Mouse (Mus musculus): Measurements from ENCODE around the gene Ric8b.

The Ric8b gene

DNA sequence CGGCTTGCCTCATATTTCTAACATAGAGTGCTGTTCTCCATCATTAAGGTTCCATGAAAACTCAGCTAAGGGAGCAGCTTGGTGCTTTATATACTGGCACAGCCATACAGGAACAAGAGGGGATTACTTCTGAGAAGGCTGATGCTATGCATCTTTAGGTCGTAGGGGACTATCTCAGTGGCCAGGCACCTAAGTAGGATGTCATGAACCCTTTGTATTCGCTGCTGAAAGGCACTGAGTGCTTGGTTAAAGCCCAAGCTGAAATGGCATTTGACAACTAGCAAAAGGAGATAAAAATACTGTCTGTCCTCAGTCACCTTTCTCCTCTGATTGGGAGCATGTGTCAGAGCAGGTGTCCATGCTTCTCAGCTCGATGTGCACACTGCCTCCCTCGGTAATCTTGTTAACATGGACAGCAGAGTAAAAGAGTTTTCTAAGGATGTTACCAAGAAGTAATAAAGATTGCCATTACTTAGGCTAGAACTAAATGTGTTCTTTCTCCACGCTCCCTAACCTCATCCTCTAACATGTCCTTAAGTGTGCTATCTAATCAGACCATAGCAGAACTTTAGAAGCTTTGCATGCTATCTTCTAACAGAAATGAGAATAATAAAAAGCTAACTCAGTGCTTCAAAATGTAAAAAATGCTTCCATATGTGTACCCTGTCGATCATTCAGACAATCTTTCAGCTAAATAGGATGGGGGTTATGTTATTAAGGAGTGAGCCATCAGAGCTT lies 89.3 kb downstream of the Ric8b start:
- DNase-seq (ENCODE audit: low spot score in 2 of 2), result no peak

DNA sequence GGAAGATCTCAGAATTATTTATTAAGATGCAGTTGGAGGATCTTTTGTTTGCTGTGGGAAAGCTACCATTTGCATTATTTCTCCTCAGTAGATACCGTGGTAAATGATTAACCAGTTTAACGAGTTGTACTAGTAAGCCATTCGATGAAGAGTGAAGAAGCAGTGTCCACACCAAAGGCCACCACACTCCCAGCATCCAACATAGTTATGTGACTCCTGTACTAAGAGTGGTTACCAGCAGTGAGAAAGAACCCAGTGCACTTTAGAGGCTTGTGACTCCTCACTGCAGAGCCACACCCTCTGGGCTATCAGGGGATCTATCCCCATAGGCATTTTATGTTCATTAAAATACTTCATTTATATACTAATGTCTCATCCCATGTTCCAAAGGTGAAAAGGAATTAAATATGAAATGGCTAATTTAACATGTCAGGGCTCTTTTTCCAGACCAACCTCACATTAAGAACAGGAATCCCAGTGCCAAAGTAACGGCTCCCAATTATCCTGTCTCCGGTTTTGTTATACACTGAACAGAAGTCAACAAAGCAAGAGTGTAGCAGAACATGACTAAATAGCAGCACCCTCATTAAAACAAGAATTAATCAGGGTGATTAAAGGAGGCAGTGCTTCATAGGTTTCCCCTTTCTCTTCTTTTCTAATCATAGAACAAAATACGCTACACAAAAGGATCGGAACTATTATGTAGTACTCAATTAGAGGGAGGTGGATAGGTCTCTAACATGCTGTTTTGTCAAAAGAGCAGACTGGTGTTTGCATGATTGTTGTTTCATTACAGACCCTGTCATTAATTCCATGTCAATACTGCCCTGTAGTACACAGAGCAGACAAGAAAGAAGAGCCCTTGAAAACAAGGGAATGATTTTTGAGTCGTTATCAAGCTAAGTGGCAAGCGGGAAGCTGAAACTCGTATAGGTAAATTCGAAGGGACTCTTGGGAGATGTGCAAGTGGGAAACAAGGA lies 90.7 kb downstream of the Ric8b start:
- no peak for DNase-seq (ENCODE audit: low spot score in 2 of 2)

DNA sequence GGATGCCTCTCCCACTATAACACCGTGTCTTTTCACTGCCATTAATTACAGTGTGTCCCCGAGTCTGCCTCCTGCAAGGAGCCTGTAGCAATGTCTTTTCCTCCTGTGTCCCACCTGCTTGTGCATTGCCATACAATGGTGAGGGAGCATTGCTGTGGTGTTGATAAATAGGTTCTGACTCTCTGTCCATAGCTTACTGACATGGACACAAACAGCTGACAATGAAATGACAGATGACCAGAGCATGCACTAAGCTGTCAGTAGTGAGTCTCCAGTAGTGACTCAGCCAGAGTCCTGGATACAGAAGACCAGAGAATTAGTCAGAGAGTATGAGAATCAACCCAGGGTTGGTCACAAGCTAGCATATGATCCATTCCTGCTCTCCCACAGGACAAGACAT lies 93.7 kb downstream of the Ric8b start:
- no peak for DNase-seq (ENCODE audit: low spot score in 2 of 2)

DNA sequence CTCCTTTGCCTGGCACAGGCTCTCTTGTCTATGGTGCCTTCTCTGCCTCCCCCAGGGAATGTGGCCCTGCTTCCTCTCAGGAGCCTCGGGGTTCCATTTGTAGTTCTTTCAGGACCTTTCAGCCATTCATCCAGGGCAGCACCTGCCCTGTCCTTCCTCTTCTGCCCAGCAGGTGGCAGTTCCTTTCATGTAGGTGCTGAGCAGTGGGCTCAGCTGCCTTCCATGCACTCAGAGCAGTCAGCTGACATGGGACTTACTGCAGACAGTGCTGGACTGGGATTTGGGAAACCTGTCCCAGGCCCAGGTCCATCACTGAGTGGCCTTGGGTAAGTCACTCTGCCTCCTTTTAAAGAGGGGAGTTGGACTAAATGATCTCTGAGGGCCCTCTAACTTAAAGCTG lies 96.0 kb downstream of the Ric8b start:
- peak in 1 of 2 experiments; percentile 33 for DNase-seq (ENCODE audit: low spot score in 2 of 2)

DNA sequence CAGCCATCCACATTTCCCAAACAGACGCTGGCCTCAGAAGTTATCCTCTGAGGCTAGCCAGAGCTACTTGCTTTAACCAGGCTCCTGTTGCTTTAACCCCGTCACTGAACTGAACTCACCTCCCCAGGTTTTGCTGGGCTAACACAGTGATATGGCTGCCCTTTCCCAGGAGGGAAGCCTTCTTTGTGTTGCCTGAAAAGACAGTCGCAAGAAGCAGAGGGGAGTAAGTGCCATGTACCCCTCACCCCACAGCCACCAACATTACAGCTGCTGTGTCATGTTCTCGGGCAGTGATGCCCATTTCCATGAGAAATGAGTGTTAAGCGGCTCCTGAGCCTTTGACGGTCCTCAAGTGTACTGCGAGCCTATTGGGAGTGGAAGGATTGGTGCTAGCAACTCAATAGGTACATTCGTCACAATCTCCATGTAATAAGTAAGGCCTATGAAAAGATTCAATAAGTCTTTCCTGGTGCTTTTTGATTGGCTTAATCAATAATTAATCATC lies 96.6 kb downstream of the Ric8b start:
- DNase-seq (ENCODE audit: low spot score in 2 of 2), result no peak

DNA sequence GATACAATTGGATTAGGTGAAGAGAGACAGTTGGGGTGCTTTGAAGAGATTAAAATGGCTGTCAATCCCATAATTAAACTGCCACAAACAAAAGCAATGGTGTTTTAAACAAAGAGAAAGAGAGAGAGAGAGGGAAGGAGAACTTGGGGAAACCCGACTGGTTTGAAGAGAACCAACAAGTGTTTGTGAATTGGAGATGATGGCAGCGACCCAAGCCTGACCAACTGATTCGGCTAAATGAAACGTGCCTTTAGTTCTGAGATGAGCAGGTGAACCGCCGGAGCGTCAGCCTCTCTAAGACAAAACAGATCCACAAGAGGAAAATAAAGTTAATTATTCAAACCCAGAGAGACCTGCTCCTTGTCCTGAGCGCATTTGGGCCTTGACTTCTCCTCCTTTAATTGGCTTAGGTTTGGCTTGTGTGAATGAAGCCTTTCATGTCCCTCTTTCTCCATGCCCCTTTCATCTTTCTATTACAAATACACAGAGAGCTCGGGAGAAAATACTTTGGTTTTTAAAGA lies 97.1 kb downstream of the Ric8b start:
- DNase-seq (ENCODE audit: low spot score in 2 of 2), result no peak

DNA sequence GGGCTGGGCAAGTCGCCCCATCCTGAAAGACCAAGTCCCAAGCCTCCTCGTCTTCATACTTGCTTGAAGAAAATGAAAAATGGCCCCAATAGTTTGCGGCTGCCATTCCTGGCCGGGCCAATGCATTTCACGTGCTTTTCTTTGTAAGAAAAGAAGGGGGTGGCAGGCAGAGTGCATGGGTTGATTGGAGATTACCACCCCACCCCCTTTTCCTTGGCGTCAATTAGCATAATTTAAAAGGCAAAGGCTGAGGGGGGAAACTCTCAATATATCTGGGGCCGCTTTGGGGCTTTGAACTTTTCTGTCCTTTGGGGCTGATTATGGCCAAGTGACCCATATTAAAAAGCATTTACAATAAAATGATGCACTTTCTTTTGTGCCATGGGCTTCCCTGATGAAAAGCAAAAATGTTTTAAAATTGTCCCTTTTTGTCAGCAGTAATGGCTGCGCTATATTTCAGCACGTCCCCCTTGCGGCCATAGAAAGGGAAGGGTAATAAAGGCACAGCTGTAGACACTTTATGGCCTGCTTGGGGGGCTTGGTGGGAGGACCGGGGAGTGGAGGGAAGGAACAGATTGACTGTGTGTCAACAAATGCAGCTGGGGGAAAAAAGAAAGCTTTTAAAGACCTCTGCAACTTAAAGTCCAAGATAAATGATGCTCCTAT lies 105.4 kb downstream of the Ric8b start:
- no peak for DNase-seq (ENCODE audit: low spot score in 2 of 2)

DNA sequence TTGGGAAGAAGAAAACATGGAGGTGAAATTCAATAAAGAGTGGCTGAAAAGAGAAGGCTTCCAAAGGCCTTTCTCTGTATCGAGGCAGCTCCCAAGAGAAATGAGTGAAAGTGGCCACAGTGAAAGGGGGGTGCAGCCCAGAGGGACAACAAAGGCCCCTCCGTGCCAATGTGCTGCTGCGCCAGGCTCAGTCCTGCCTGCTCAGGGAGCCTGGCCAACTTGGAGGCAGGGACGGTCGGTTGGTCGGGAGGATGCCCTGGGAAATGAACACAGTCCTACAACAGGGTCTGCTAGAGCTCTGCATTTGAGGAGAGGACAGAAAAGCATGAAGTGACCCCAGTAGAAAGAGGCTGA lies 105.9 kb downstream of the Ric8b start:
- DNase-seq (ENCODE audit: low spot score in 2 of 2), result no peak

DNA sequence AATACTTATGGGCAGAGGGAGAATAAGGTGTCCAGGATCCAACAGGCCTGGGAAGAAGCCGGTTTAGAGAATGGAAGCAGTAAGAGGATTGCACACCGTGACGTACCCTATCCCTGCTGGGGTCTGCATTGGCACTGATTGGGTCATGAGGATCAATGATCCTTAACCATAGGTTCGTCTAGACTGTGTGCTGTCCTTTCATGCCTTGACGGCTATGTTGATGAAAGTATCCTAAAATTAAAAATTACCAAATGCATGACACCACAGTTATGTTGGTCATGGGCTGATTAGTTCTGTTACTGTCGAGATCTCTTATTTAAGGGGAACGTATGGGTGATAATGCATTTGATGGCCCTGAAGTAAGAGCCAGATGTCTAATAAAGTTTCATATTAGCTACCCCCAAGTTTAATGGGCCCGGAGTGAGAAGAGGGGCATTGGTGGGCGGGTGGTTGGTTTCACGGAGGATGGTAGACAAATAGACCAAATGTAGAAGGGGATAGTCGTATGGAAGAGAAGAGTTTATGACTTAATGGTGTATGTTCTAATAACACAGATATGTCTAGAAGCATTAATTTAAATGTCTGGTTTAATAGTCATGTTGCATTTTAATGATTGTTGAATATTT lies 108.5 kb downstream of the Ric8b start:
- DNase-seq (ENCODE audit: low spot score in 2 of 2), result no peak

DNA sequence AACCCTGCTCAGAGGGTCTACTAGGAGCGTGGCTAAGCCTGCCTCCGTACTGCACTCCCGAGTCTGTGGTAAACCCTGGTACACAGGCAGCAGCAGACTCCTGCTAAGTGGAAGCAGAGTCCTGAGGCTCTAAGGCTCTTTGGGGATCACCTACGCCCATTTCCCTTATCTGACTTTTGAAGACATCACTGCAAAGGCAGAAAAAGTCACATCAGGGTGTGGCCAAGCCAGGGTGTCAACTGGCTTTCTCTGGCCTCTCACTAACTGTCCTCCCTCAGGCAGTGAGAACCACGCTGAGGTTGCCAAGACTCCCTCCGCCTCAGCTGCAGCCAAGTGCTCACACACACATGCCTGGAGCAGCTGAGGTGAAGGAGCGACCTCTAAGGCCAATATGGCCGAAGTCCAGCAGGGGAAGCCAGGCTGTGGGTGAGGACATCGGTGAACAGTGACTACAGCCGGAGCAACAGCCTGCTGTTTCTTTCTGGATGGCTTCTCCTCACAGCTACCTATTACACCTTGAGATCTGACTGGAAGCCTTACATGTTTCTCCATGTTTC lies 110.3 kb downstream of the Ric8b start:
- DNase-seq (ENCODE audit: low spot score in 2 of 2), result no peak

DNA sequence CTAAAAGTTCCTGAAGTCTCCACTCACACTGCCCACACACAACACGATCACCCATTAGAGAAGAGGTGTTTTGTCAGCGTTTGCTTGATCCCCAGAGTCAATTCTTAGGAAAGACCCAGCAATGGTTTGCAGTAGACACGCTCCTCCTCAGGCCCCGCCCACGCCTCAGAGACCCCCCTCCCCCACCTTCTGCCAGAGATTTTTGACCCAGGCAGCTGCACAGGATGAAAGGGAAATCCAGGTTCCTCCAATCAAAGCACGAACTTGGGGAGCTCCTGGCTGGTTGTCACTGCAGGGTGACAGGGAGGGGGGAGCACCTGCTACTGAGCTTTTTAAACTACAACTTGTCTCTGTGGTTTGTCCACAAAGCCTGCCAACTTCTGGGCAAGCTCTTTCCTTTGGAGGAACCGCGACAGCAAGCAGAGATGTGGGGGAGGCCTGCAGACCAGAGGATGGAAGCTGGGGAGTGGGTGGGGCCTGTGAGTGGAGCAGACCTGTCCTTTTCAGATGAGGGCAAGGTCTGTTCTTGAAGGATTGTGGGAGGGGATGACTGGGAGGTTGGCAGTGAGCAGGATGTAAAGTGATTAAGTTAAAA lies 117.8 kb downstream of the Ric8b start:
- no peak for DNase-seq (ENCODE audit: low spot score in 2 of 2)

DNA sequence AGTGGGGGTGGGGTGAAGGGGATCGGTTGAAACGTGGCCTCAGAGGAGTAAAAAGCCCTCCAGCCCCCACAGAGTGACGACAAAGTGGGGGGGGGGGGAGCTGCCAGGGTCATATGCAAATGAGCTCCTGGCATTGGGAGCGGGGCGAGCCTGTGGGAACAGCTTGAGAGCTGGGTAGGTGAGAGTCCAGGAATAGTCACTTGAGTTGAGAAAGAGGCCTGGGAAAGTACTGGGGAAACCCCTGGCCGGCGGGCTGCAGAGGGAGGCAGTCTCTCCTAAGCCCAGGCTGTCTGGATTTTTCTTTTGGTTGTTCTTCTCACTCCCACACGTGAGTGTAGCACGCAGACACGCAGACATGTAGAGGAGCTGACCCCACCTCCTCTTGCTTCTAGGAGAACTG lies 120.7 kb downstream of the Ric8b start:
- no peak for DNase-seq (ENCODE audit: low spot score in 2 of 2)

DNA sequence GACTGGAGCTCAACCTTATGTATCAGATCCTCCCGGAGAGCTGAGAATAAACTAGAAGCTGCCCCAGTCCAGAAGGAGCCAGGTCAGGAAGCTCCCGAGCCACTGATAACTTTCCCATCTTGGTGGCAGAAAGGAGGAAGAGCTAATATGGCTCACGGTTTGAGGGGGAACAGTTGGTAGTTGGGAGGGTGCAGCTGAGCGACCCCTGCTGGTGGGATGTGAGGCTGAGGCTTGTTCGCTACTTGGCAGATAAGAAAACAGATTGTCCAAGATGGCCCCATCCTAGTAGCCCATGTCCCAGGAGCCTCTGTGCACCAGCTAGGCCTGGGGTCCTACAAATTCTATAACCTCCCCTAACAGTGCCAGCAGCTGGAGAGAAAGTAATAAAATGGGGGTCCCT lies 121.4 kb downstream of the Ric8b start:
- no peak for DNase-seq (ENCODE audit: low spot score in 2 of 2)

DNA sequence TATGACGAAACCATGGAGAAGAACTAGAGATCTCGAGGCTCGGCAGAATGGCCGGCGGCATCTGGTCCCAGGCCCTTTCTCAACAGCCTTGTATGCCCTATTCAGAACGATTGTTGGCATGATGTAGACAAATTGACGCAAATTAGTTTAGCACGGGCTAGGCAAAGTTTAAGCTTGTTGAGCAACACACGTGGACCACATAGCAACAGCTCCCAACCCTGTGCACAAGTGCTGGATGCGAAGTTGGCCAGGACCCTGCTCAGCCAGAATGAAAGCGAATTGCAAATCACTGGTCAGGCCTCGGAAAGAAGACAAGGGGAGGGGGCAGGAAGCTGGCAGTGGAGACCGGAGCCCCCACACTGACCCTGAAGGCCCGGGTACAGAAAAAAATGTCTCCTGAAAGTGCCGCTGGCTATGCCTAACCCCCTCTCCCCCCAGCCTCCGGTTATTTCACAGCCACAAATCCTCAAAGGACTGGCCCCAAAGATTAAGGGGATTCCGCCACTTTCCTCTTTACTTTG lies 126.8 kb downstream of the Ric8b start:
- no peak for DNase-seq (ENCODE audit: low spot score in 2 of 2)

DNA sequence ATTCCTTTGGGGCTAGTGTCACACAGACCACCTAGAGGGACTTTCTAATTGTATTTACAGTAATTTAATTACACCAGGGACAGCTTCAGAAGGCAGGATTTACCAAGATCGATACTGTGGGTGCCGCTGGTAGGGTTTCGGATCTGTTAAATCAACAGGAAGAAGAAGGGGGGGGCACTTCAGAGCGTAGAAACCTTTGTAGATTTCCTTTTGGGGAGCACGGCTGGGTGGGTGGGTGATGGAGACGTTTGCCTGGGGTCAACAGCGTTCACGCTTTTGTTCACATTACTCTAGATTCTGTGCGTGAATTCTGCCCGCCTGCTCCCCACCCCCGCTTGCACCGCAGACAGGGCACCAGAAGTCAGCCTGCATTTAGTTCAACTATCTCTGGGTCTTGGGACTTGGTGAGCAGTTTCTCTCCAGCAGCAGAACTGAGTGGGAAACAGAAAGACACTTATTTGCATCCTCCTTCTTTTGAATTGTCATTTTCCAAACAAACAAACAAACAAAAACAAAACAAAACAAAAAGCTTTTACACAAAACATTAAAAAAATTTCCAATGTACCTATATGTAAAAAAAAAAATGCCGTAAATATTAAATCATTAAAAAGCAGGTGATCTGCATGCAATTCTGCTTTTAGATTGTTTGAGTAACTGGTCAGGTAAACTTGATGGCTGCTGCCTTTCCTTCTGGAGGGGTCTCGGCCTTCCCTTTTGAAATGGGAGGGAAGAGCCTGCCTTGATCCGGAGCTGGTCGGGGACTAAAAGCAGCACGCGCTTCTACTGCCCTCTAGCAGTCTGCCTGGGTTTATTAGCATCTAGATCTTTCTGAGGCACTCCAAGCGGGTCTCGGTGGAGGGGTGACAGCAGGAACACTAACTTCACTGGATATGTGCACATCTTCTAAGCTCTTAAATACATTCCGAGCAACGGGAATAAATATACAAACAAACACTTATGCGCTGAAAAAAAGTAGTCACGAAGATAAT lies 127.6 kb downstream of the Ric8b start:
- peak in 1 of 2 experiments; percentile 14 for DNase-seq (ENCODE audit: low spot score in 2 of 2)

DNA sequence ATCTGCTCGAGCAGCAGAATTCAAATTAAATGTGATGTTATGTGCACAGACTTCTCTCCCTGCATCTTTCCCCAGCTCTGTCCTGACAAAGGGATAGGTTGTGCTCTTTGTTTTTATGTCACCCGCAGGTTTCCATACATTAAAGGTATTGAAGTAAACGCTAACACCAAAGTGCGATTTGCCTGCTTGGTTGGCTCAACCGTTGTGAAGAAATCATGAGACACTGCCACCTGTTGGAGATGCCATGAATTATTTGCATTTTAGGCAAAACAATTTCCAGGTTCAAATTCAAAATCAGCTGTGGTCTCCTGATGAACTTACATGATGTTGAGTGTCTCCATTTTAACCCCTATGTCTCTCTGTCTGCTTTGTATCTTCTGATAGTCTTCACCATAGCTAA lies 129.2 kb downstream of the Ric8b start:
- DNase-seq (ENCODE audit: low spot score in 2 of 2), result no peak

DNA sequence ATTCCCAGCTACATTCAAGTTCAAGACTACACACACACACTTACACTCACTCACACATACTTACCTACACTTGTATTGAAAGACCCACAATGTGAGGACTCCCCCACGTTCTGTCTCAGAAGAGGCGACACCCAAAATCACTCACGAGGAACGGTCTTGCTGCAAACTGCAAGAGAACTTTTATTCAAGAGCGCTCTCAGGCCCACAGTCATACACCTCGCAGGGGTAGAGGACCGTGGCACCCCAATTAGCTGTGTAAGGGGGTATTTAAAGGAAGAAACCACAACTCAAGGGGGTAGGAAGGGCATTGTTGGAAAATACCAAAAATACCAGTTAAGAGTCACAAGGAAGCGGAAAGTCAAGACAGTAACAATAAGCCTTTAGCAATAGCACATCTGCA lies 130.6 kb downstream of the Ric8b start:
- no peak for DNase-seq (ENCODE audit: low spot score in 2 of 2)

DNA sequence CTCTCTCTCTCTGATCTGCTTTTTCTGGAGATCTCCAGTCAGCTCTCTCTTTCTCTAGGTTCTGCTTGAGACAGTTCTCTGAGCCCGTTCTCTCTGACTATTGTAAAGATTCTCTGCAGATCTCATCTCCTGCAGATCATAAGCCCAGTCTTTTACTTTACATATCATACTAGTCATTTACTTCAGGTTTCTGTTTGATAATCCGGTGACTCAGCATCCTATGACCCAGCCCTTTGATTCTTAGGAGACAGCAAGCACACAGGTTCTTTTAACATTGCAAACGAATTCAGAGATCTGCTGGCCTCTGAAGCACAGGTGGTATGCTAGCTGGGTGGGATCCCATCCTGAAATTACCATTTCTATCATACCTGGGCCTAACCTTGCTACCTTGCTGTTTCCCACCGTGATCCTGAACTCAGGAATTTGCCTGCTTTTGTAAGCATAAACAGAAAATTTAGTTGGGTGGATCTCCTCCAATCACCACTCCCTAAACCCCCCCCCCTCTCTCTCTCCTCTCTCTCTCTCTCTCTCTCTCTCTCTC lies 133.3 kb downstream of the Ric8b start:
- DNase-seq (ENCODE audit: low spot score in 2 of 2), result no peak

DNA sequence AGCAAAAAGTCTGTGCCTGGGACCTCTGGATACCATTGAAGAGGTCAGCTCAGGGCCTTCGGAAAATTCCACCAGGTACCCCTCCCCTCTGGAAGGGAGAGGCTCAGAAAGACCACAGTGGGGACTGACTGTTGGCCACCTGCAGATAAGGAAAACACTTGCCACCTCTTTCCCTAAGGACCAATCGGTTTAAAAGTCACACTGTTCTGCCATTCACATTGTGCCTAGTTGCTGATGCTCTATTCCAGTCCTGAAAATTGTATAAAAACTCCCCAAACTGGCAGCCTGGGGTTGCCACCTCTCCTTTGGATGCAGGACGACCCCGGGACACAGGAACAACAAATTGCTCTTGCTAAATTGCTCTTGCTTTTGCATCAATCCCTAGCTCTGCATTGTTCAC lies 135.0 kb downstream of the Ric8b start:
- no peak for DNase-seq (ENCODE audit: low spot score in 2 of 2)

Measured in spleen, postnatal 14 days (tissue).